Mouse (Mus musculus) lung, postnatal 14 days (tissue): ENCODE results near the gene Arhgef40.

ENCODE experiments used
- DNase-seq: peaks from one replicate; pipeline ENCODE4 v3.0.0; 2021

Arhgef40 gene

DNA sequence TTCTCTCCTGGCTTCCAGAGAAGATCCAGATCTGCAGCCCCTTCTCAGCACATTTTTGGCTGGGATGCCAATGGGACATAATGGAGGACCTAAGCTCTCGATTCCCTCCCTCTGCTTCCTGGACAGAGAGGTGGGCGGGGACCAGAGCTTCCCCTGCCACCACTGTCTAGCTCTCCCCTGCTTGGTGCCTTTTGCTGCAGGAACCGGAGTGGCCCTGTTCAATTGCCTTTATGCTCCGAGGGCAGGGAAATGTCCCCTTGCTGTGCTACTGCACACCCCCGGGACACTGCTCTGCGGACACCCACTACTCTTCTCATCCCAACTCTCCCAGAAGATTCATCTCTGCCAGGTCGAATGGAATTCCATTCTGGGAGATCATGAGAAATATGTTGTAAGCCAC, 20.6 kb downstream of the Arhgef40 start:
- DNase-seq: no peak

DNA sequence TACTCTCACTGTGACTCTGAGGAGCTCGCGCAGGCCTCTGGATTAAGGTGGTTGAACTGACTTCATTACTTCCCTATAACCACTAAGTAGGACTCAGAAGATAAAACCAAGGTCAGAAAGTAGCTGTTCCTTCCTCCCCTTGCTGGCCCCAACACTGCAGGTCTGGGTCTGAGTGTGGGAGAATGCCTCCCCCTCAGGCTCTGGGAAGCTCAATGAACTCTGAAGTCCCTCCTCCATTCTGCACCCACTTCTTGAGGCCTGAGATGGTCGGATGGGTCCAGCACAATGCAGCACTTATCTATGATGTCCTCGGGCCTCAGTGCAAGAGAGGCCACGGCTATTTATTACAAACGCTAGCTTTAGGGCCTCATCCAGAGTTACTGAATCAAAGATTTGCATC, 21.1 kb downstream of the Arhgef40 start:
- DNase-seq: no peak

- DNase-seq: no peak
Observed at GRCm38 (mm10) chr14:52006241-52006640, 21.7 kb downstream of the Arhgef40 start.

DNA sequence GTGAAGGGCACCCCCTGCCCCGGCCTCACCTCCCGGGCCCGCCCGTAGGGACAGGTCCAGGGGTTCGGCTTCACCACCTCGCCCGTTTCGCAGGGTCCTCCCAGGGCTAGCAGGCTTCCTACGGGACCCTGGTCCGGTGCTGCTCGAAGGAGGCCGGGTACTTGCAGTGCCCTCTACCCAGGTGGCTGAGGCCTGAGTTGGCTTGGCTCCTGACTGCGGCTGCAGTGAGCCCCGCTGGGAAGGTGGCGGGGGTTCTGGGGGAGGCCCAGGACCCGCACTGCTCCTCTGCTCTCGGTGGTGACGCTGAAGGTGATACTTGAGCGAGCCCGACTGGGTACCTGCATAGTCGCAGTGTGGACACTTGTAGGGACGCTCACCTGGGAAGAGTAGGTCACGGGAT, 22.3 kb downstream of the Arhgef40 start:
- DNase-seq: no peak

- DNase-seq: peak; percentile 94
Observed at GRCm38 (mm10) chr14:52008321-52009203, 24.0 kb downstream of the Arhgef40 start.

- no peak for DNase-seq
Observed at GRCm38 (mm10) chr14:52009361-52009760, 24.8 kb downstream of the Arhgef40 start.

GRCm38 (mm10) chr14:52009841-52010240, 25.3 kb downstream of the Arhgef40 start:
- DNase-seq: no peak

DNA sequence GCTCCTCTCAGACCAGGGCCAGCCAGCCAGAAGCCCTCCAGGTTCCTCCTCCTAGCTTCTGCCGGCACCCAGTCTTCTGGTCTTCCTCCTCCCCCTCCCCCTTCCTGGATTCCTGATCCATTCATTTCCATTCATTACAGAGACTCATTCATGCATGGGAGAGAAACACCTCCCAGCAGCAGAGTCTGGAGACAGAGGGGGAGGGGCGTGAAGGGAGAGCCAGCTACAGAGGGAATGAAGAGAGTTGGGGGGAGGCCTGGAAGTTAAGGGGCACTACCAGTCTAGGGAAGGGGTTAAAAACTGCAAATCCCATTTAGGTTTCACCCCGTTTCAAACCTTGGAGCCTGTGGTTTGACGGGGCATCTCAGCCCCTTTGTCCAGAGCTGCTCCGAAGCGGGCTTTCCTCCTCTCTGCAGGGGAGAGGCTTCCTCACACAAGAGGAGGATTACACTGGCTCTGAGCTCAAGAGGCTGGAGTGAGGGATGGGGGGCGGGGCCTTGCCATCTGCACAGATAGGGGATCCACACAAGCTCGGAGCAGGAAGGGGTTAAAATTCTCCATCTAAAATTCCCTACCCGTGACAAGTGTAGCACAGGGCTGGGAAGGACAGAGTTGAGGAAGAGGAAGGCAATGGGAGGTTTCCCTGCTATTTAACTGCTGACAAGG, 26.1 kb downstream of the Arhgef40 start:
- no peak for DNase-seq

DNA sequence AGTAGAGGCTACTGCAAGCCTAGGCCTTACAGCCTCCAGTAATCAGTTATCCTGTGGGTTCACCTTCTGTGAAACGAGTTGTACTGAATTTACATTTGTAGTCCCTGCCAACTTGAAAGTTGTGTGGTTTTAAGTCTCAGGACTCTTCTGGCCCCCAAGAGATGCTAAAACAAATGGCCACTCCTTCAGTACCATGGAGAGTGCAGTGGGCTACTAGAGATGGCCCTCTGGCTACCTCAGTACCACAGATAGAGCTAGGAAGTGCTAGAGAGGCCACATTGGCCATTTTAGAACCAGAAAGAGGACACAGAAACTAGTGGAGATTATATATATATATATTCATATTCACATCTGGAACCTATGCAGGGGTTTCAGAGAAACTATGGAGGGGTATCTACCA, 27.2 kb downstream of the Arhgef40 start:
- no peak for DNase-seq

GRCm38 (mm10) chr14:52012085-52012484, 27.6 kb downstream of the Arhgef40 start:
- no peak for DNase-seq

DNA sequence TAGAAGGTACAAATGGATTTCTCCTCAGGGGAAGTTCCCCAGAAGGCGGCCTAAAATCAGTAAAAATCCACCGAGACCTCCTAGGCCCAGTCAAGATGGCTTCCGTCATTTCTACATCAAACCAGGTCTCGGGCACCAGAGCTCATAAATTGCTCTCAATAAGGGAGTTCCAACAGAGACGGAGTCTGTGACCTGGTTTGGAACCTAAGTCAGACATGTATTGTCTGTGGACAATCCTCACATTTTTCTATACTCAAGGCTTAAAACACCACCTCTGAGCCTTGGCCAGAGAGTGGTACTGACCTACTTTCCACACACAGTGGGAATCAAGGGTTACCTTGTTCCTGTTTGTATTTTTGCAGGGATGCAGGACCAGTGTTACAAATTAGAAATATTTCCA, 28.0 kb downstream of the Arhgef40 start:
- DNase-seq: no peak

DNA sequence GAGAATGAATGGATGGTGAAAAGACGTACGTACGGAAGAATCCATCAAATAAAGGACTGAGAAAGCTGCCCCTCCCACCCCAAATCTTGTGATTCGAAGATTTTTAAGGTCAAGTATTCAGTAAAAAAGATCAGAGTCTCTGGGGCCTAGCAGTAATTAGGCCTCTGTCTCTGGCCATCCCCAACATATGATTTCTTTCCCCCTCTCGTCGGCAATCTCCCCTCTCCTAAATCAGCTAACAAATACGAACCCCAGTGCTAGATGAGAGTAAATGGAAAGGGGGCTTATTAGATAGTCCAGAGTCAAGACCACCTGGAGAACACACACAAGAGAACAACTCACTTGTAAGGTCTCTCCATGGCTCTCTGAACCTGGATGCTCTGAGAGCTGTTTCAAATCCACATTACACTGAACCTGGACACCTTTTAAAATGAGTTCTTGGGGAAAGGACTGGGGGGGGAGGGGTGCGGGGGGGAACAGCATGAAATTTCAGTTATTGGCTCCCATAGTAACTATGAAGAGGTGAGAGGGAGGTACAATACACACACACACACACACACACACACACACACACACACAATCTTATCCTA, 28.6 kb downstream of the Arhgef40 start:
- no peak for DNase-seq

- peak; percentile 48 for DNase-seq
Observed at GRCm38 (mm10) chr14:52013771-52014219, 29.3 kb downstream of the Arhgef40 start.

GRCm38 (mm10) chr14:52014271-52014760, 29.8 kb downstream of the Arhgef40 start:
- no peak for DNase-seq

DNA sequence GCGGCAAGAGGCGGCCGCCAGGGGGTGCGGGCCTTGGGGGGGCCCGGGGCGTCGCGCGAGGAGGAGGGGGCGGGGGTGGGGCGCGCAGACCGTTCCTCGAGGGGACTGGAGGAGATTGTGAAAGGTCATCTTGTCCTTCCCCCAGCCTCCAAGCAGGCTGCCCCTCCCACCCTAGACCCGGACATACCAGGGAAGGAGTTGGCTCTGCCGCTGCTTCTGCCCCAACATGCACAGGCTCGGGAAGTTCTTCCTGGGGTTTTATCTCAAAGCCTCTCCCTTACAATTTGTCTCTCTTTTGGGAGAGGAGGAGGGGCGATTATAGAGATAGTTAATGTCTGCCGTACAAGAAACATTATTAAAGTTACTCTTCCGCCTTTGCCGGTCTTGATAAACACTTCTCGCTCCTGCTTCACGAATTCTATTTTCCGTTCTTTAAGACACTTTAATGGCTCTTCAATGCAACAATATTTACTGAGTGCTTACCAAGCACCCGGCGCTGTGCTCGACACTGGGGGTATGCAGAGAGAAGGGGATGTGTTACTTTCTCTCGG, 30.3 kb downstream of the Arhgef40 start:
- peak; percentile 66 for DNase-seq

- DNase-seq: no peak
Observed at GRCm38 (mm10) chr14:52015445-52016100, 31.1 kb downstream of the Arhgef40 start, which contains the start of gene Tmem253. Gene Tmem253 (plus strand): TSS chr14:52015658.

GRCm38 (mm10) chr14:52016625-52017405, 32.3 kb downstream of the Arhgef40 start:
- no peak for DNase-seq

DNA sequence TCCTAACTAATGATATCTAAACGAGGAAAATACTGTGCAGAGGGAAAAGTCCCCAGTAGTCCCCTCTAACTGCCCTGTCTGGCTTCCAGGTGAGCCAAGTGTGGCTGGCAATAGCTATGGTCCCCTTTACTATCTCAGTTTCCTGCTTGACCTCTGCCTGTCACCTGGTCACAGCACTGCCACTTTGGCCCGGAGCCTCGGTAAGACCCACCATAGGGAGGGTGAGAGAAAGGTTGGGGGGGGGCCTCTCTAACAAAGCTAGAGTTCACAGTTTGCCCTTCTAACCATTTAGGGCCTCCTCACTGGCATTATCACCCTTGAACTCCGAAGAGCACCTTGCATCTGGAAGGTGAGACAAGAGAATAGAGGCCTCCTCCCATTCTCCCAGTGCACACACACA, 33.1 kb downstream of the Arhgef40 start:
- no peak for DNase-seq

DNA sequence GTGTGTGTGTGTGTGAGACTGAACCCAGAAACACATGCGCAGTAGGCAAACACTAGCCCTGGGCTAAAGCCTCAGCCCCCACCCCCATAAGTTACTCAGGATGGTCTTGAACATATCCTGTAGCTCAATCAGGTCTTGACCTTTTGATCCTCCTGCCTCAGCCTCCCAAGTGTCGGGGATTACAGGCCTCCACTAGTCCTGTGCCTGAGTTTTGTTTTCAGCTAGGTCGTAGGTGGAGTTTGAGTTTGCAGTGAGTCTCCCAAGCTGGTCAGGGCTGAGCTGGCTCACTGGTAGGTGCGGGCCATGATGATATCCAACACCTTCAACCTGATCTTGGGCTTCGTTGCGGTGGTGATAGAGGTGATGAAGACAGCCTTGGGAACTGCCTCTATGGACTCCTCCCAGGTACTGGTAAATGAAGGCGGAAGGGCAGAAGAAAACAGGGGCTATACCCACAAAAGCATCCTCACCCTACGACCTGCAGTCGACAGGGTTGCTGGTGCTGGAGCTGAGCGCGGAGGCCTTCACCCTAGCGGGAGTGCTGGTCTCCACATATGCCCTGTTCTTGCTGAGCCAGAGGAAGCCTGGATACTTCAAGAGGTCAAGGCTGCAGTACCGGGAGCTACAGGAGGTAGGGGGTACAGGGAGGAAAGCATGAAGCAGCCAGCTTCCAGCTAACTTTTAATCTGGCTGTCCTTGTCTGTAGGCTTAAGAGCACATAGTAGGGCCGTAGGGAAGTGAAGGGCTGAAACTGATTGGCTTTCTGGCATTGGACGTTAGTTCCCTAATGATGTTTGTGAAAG, 33.9 kb downstream of the Arhgef40 start:
- DNase-seq: no peak

DNA sequence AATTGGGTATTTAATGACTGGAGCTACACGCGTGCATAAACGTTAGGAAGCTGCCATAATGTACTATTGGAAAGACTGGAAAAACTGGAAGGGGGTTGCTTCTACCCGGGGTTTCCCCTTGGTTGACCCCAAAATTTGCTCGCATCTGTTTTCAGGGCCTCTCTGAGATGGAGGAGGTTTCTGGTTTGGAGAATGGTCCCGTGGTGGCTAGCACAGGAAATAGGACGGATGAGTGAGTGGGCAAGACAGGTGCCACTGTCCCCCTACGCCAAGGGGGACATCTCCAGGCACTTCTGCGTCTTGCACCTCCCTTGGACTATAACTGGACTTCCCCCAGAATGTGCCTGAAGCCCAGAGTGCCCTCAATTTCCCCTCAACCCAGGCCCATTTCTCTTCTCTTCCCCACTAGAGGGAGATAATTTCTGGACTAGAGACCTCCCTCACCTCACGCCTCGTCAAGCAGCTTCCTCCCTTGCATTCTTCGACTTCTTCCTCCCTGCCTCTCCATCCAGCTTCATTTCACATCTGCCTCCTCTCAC, 34.6 kb downstream of the Arhgef40 start:
- DNase-seq: no peak
